Mouse (Mus musculus) heart, embryonic 14.5 days (tissue): ENCODE data around the gene Ggact. TPM values are rescaled to one million over a fixed set of nuclear protein-coding genes. Genes with fewer than 3 reads are reported as not detected.

ENCODE experiments used
- ATAC-seq: fragments of 200-750 bp; cut with Nextera tagmentation; 2 replicates; pipeline ENCODE4 v1.8.0; 2017; ENCODE audit warnings: low read depth, moderate TSS enrichment; ENCODE audit not compliant: insufficient number of reproducible peaks, insufficient read depth, low FRiP score
- H3K27ac ChIP-seq, 2 experiments: fragments of 200-500 bp in 1 of 2; fragments of 300-500 bp in 1 of 2; sonication (generic) in 1 of 2; replicated peaks in 1 of 2; 2 replicates each; pipeline ENCODE4 v1.5.1; 2012 to 2014; ENCODE audit warnings: low read depth in 2 of 2, low read length in 2 of 2, control low read depth in 1 of 2, mild to moderate bottlenecking in 1 of 2, mixed read lengths in 1 of 2; ENCODE audit not compliant: control insufficient read depth in 1 of 2, insufficient read depth in 1 of 2
- H3K27me3 ChIP-seq: fragments of 300-500 bp; sonication (generic); 2 replicates; pipeline ENCODE4 v1.6.1; 2014; ENCODE audit warnings: mild to moderate bottlenecking, low read length, control low read depth; ENCODE audit not compliant: control insufficient read depth, insufficient read depth
- H3K36me3 ChIP-seq: fragments of 300-500 bp; sonication (generic); 2 replicates; pipeline ENCODE4 v1.6.1; 2014; ENCODE audit warnings: mild to moderate bottlenecking, control low read depth, low read length, mixed read lengths; ENCODE audit not compliant: control insufficient read depth, insufficient read depth
- H3K4me1 ChIP-seq, 2 experiments: fragments of 200-500 bp in 1 of 2; fragments of 300-500 bp in 1 of 2; sonication (generic) in 1 of 2; 2 replicates each; pipeline ENCODE4 v1.6.1; 2012 to 2014; ENCODE audit warnings: low read length in 2 of 2, control low read depth in 1 of 2, mixed read lengths in 1 of 2; ENCODE audit not compliant: control insufficient read depth in 2 of 2, insufficient read depth in 2 of 2
- H3K4me2 ChIP-seq: fragments of 300-500 bp; sonication (generic); 2 replicates; pipeline ENCODE4 v1.6.1; 2014; ENCODE audit warnings: mild to moderate bottlenecking, low read length
- H3K4me3 ChIP-seq, 2 experiments: fragments of 200-500 bp in 1 of 2; fragments of 300-500 bp in 1 of 2; sonication (generic) in 1 of 2; 2 replicates each; pipeline ENCODE4 v1.5.1; 2012 to 2014; ENCODE audit warnings: low read length in 2 of 2, mild to moderate bottlenecking in 2 of 2, control low read depth in 1 of 2, low read depth in 1 of 2, moderate library complexity in 1 of 2; ENCODE audit not compliant: control insufficient read depth in 1 of 2, insufficient read depth in 1 of 2
- H3K9ac ChIP-seq: fragments of 300-500 bp; sonication (generic); 2 replicates; pipeline ENCODE4 v1.6.1; 2014; ENCODE audit warnings: mild to moderate bottlenecking, low read length
- H3K9me3 ChIP-seq: fragments of 300-500 bp; sonication (generic); 2 replicates; pipeline ENCODE4 v1.6.1; 2016; ENCODE audit warnings: low read length, control low read depth; ENCODE audit not compliant: control insufficient read depth
- WGBS: fragments of 180-500 bp; shearing (Covaris S2); extraction: QIAGEN DNeasy Blood & Tissue Kit; methylation state at CpG from one replicate; pipeline ENCODE4 v1.1.7; 2014; 5-methylcytosine and 5-hydroxymethylcytosine counted together
- polyA plus RNA-seq: library from polyadenylated mRNA; unstranded; fragments of >200 nt; fragmentation: Nextera tagmentation; extraction: Ambion mirVana; gene quantifications from 2 replicates; pipeline ENCODE4 v1.2.1, GENCODE M21; 2014

Ggact gene
- polyA plus RNA-seq, 1 experiment from 2014 or later, result 18.9 TPM

GRCm38 (mm10) chr14:122800296-122800695 is 113.3 kb downstream of the Ggact start:
- no peak for ATAC-seq
- Histone ChIP-seq H3K27me3 (no peaks in the 10 kb centered on the region), H3K4me3 (no peak overlapping the region), H3K4me2 (no peak overlapping the region), H3K9ac (no peak overlapping the region), H3K36me3 (no peaks in the 10 kb centered on the region), H3K9me3 (no peaks in the 10 kb centered on the region), H3K27ac (no peak overlapping the region), H3K4me1 (peaks cover 0 to 8% of the 10 kb centered on the region in 2 experiments; a peak in 1 of 4 replicates)
- WGBS, result 87% methylated on average over 4 of the region's 4 CpGs

GRCm38 (mm10) chr14:122793368-122793767 is 120.2 kb downstream of the Ggact start:
- Histone ChIP-seq H3K9me3 (no peaks in the 10 kb centered on the region), H3K4me2 (no peak overlapping the region), H3K4me1 (no peaks in the 10 kb centered on the region), H3K27ac (no peak overlapping the region), H3K27me3 (no peaks in the 10 kb centered on the region), H3K4me3 (no peak overlapping the region), H3K36me3 (no peaks in the 10 kb centered on the region), H3K9ac (no peak overlapping the region)
- ATAC-seq, result no peak
- whole genome bisulfite sequencing, result 87% methylated on average over 4 of the region's 4 CpGs

- 82% methylated on average over 7 of the region's 7 CpGs for WGBS
Measured at GRCm38 (mm10) chr14:122790111-122790510, 123.4 kb downstream of the Ggact start.

GRCm38 (mm10) chr14:122788199-122788598 is 125.4 kb downstream of the Ggact start:
- Histone ChIP-seq H3K27ac (no peak overlapping the region), H3K4me3 (no peak overlapping the region), H3K4me2 (no peak overlapping the region), H3K4me1 (no peaks in the 10 kb centered on the region), H3K9me3 (no peaks in the 10 kb centered on the region), H3K27me3 (no peaks in the 10 kb centered on the region), H3K9ac (no peak overlapping the region), H3K36me3 (no peaks in the 10 kb centered on the region)
- ATAC-seq, result no peak
- WGBS, result 61% methylated on average over 2 of the region's 2 CpGs

More at GRCm38 (mm10) chr14:122790111-122790510, 123.4 kb downstream of the Ggact start:
- H3K9me3 ChIP-seq, result no peaks in the 10 kb centered on the region
- H3K36me3 ChIP-seq, result no peaks in the 10 kb centered on the region
- H3K27me3 ChIP-seq, result no peaks in the 10 kb centered on the region
- H3K4me3 ChIP-seq, result no peak overlapping the region
- no peaks in the 10 kb centered on the region for H3K4me1 ChIP-seq
- H3K27ac ChIP-seq, result no peak overlapping the region
- ATAC-seq, result no peak
- H3K9ac ChIP-seq, result no peak overlapping the region
- H3K4me2 ChIP-seq, result no peak overlapping the region

- no peaks in the 10 kb centered on the region for H3K4me1 ChIP-seq
- H3K4me2 ChIP-seq, result no peak overlapping the region
- no peaks in the 10 kb centered on the region for H3K36me3 ChIP-seq
- no peaks in the 10 kb centered on the region for H3K27me3 ChIP-seq
- no peak overlapping the region for H3K9ac ChIP-seq
- ATAC-seq, result no peak
- no peaks in the 10 kb centered on the region for H3K9me3 ChIP-seq
- no peak overlapping the region for H3K27ac ChIP-seq
- 68% methylated on average over 4 of the region's 4 CpGs for WGBS
- H3K4me3 ChIP-seq, result no peak overlapping the region
Measured at GRCm38 (mm10) chr14:122784701-122785100, 128.9 kb downstream of the Ggact start.

GRCm38 (mm10) chr14:122766448-122766847 is 147.1 kb downstream of the Ggact start:
- no peak overlapping the region for H3K9ac ChIP-seq
- H3K36me3 ChIP-seq, result no peaks in the 10 kb centered on the region
- no peaks in the 10 kb centered on the region for H3K27me3 ChIP-seq
- H3K4me2 ChIP-seq, result no peak overlapping the region
- no peak overlapping the region for H3K27ac ChIP-seq
- no peaks in the 10 kb centered on the region for H3K4me1 ChIP-seq
- ATAC-seq, result no peak
- no peaks in the 10 kb centered on the region for H3K9me3 ChIP-seq
- WGBS, result 73% methylated on average over 5 of the region's 5 CpGs
- no peak overlapping the region for H3K4me3 ChIP-seq

Other genes starting within 250 kb of the Ggact start
- gene Tmtc4, start 70.3 kb upstream of the Ggact start, polyA plus RNA-seq, result 17.4 and 18.3 TPM in 2 replicates